Mouse (Mus musculus) cerebellum, adult 9-11 months (tissue): Measurements from ENCODE around the gene Phf14.
A peak's percentile ranks its signal among the peaks of the same experiment; 100 is the strongest.
"Not testable (repeated sequence)": the region's sequence is repeated elsewhere in the genome, so short reads cannot be mapped to it uniquely, and the experiment has no call there.

Experiments used
- DNase-seq: peaks from one replicate; pipeline ENCODE4 v3.0.0; 2022

Gene Phf14

GRCm38 (mm10) chr6:12097125-12097524 lies 189.5 kb downstream of the Phf14 start:
- no peak for DNase-seq

- DNase-seq = no peak
Measured at GRCm38 (mm10) chr6:12105144-12105543, 197.5 kb downstream of the Phf14 start.

- no peak for DNase-seq
Measured at GRCm38 (mm10) chr6:12107326-12107725, 199.7 kb downstream of the Phf14 start.

GRCm38 (mm10) chr6:12107786-12108185 lies 200.2 kb downstream of the Phf14 start:
- DNase-seq = no peak

GRCm38 (mm10) chr6:12116926-12117818 lies 209.6 kb downstream of the Phf14 start:
- DNase-seq = no peak

- DNase-seq = no peak
Measured at GRCm38 (mm10) chr6:12117819-12118570, 210.4 kb downstream of the Phf14 start.

- no peak for DNase-seq
Measured at GRCm38 (mm10) chr6:12122759-12123158, 215.2 kb downstream of the Phf14 start.

- peak; percentile 32 for DNase-seq
Measured at GRCm38 (mm10) chr6:12125031-12125803, 217.6 kb downstream of the Phf14 start.

GRCm38 (mm10) chr6:12126601-12127000 lies 219.0 kb downstream of the Phf14 start:
- DNase-seq = not testable (repeated sequence)

GRCm38 (mm10) chr6:12127287-12127686 lies 219.7 kb downstream of the Phf14 start:
- DNase-seq = no peak
